Mouse (Mus musculus): ENCODE results near the gene Kdf1.

DNA sequence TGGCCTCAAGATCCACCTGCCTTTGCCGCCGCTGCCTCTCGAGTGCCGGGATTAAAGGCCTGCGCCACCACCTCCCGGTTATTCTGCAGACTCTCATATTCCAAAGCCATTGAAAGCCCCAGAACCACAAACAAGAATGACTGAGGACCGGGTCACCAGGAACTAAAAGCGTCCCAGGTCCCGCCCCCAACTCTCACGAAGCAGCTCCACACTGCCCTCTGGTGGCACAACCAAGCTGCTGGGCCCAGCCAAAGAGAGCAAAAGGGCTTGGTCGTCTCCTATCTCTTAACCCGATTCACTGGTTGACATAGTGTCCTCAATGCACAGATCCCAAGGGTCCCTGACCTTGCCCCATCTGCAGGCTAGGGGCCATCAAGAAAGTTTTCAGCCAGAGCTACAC lies 24.3 kb upstream of the Kdf1 start:
- TF ChIP-seq TAL1 (IDR thresholded peaks at IDR 0.05; ENCODE audit: low read length): no peak
- no peak for TF ChIP-seq GATA1 (IDR thresholded peaks at IDR 0.05; ENCODE audit: low read length)

Data from erythroblast, embryonic 14.5 days (primary cell).